Mouse (Mus musculus) frontal cortex, postnatal 14 days (tissue): ENCODE measurements around the gene Lims1.

ENCODE experiments used
- DNase-seq, 2 experiments: peaks; one replicate each; pipeline ENCODE4 v3.0.0; 2022; ENCODE audit warnings: low spot score in 2 of 2

The Lims1 gene

GRCm38 (mm10) chr10:58446384-58447279, 123.4 kb downstream of the Lims1 start, which contains the start of gene Ranbp2:
Gene Ranbp2 (plus strand): TSS chr10:58446920.
- peak; percentile 97 to 98 for DNase-seq

GRCm38 (mm10) chr10:58447280-58447781, 124.1 kb downstream of the Lims1 start:
- DNase-seq: no peak

- DNase-seq: no peak
Observed at GRCm38 (mm10) chr10:58451575-58451974, 128.3 kb downstream of the Lims1 start.

GRCm38 (mm10) chr10:58452185-58452584, 128.9 kb downstream of the Lims1 start:
- DNase-seq: no peak

GRCm38 (mm10) chr10:58459896-58460295, 136.6 kb downstream of the Lims1 start:
- no peak for DNase-seq
